ENCODE assay signal across 11 mouse cellular contexts in the genomic region with DNA sequence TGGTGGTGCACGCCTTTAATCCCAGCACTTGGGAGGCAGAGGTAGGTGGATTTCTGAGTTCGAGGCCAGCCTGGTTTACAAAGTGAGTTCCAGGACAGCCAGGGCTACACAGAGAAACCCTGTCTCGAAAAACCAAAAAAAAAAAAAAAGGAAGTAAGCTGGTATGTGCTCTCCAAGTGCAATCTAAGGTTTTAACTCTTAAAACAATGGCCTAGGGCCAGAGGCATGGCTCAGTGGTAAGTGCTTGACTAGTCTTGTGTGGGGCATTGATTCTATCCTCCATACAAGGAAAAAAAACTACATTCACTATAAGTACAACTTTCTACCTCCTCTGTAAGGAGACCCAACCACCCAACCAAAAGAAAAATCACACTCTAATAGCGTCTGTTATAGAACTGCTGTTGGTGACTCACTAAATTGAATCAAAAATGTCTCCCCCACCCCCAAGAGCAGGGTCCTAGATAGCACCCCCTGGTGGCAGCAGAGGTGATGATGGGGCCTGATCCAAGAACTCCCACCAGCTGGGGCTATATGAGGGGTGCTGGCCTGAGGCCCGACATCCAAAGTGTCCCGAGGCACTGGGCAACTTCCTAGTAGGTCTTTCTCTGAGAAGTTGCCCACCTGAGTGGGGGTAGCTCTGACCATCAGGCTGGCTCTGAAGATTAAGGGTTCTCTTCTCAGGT. TPM values are rescaled to one million over a fixed set of nuclear protein-coding genes. Genes with fewer than 3 reads are reported as not detected.
A peak's percentile ranks its signal among the peaks of the same experiment; 100 is the strongest.
DNase-seq lines count a peak whose midpoint lies in the region; ATAC-seq lines count a peak whose summit lies in the region.
"Had no signal": no experiment of that assay in that cellular context is flagged by ENCODE, and none has a peak within 500 bp of the region (broad histone marks: within the 10 kb centered on the region; RNA-seq: fewer than 3 reads in every experiment).

No protein-coding gene starts in this region.

- 48% methylated on average over 6 of the region's 6 CpGs for WGBS in hindbrain, embryonic 11.5 days
- 59% methylated on average over 6 of the region's 6 CpGs for WGBS in hindbrain, embryonic 13.5 days
- 56% methylated on average over 6 of the region's 6 CpGs for WGBS in embryonic facial prominence, embryonic 11.5 days

- H3K9me3 ChIP-seq in hindbrain, embryonic 11.5 days (ENCODE audit: control insufficient read depth, low read length): no peaks in the 10 kb centered on the region
- H3K9me3 ChIP-seq in hindbrain, embryonic 13.5 days: no peaks in the 10 kb centered on the region
- H3K9me3 ChIP-seq in embryonic facial prominence, embryonic 11.5 days (replicated peaks; ENCODE audit: control insufficient read depth, low read length): no peaks in the 10 kb centered on the region

- ATAC-seq in hindbrain, embryonic 11.5 days (ENCODE audit: low FRiP score): no peak
- ATAC-seq in hindbrain, embryonic 13.5 days (ENCODE audit: low FRiP score): no peak
- no peak for ATAC-seq in embryonic facial prominence, embryonic 11.5 days (replicated peaks; ENCODE audit: insufficient number of reproducible peaks, low FRiP score, low TSS enrichment, low read depth)

- no peak overlapping the region for H3K4me3 ChIP-seq in hindbrain, embryonic 11.5 days (ENCODE audit: low read depth, low read length)
- H3K4me3 ChIP-seq in hindbrain, embryonic 13.5 days: no peak overlapping the region
- H3K4me3 ChIP-seq in embryonic facial prominence, embryonic 11.5 days (ENCODE audit: low read depth, low read length): no peak overlapping the region

- no peak overlapping the region for H3K4me2 ChIP-seq in hindbrain, embryonic 11.5 days (replicated peaks; ENCODE audit: low read depth, low read length)
- no peak overlapping the region for H3K4me2 ChIP-seq in hindbrain, embryonic 13.5 days
- no peak overlapping the region for H3K4me2 ChIP-seq in embryonic facial prominence, embryonic 11.5 days (ENCODE audit: low read depth, low read length)

- intact Hi-C loops in left cerebral cortex, postnatal 36 days (cut with DNase I): no loop called here

- peaks cover 9% of the 10 kb centered on the region; the same call in 1 of the 2 replicates for H3K4me1 ChIP-seq in hindbrain, embryonic 11.5 days (replicated peaks; ENCODE audit: control insufficient read depth, insufficient read depth, low read length)
- peaks cover 15% of the 10 kb centered on the region for H3K4me1 ChIP-seq in hindbrain, embryonic 13.5 days (replicated peaks)
- H3K4me1 ChIP-seq in embryonic facial prominence, embryonic 11.5 days (ENCODE audit: control insufficient read depth, insufficient read depth, low read length): peaks cover 8% of the 10 kb centered on the region

- no peaks in the 10 kb centered on the region for H3K36me3 ChIP-seq in hindbrain, embryonic 11.5 days (ENCODE audit: control insufficient read depth, insufficient read depth, low read length)
- no peaks in the 10 kb centered on the region for H3K36me3 ChIP-seq in hindbrain, embryonic 13.5 days
- H3K36me3 ChIP-seq in embryonic facial prominence, embryonic 11.5 days (replicated peaks; ENCODE audit: control insufficient read depth, insufficient read depth, low read depth, low read length): no peaks in the 10 kb centered on the region

- DNase-seq in hindbrain, embryonic 11.5 days (ENCODE audit: low spot score): peak; percentile 27
- DNase-seq in right cerebral cortex, postnatal 4 days: peak; percentile 40
- DNase-seq in right cerebral cortex, adult 2 months (ENCODE audit: low spot score in 2 of 2): no peak
- peak; percentile 27 for DNase-seq in embryonic facial prominence, embryonic 11.5 days (ENCODE audit: low spot score)
- DNase-seq in thymus, postnatal 36 days: peak; percentile 75 to 78
- no peak for DNase-seq in frontal cortex, postnatal 25 days (ENCODE audit: low spot score in 2 of 2)
- DNase-seq in left cerebral cortex, postnatal 36 days (ENCODE audit: low spot score in 2 of 2): no peak
- DNase-seq: adrenal gland, adult 8-10 months; kidney, adult 9 months had no signal

- peaks cover 33% of the 10 kb centered on the region for H3K27me3 ChIP-seq in hindbrain, embryonic 11.5 days (ENCODE audit: control insufficient read depth, insufficient read depth, low read length)
- H3K27me3 ChIP-seq in hindbrain, embryonic 13.5 days: peaks cover 90% of the 10 kb centered on the region
- H3K27me3 ChIP-seq in embryonic facial prominence, embryonic 11.5 days (ENCODE audit: control insufficient read depth, insufficient read depth, low read length): peaks cover 19% of the 10 kb centered on the region

- no peak overlapping the region for H3K27ac ChIP-seq in hindbrain, embryonic 11.5 days (ENCODE audit: low read depth, low read length)
- no peak overlapping the region for H3K27ac ChIP-seq in hindbrain, embryonic 13.5 days
- H3K27ac ChIP-seq in embryonic facial prominence, embryonic 11.5 days (replicated peaks; ENCODE audit: low read depth, low read length): no peak overlapping the region
- H3K27ac ChIP-seq: macrophage had no signal

- H3K9ac ChIP-seq in hindbrain, embryonic 11.5 days (ENCODE audit: low read depth, low read length): no peak overlapping the region
- no peak overlapping the region for H3K9ac ChIP-seq in hindbrain, embryonic 13.5 days
- H3K9ac ChIP-seq in embryonic facial prominence, embryonic 11.5 days (replicated peaks; ENCODE audit: low read length): no peak overlapping the region

RNA-seq across cellular contexts. Expression of gene Snai3, which starts 1.2 kb away (rescaled TPM):
- not detected in 2 replicates for polyA plus RNA-seq in hindbrain, embryonic 11.5 days (2014; fragmentation: Nextera tagmentation; extraction: Ambion mirVana)
- polyA plus RNA-seq in hindbrain, embryonic 13.5 days (2015; fragmentation: Nextera tagmentation; extraction: Ambion mirVana): not detected in 2 replicates
- polyA plus RNA-seq in embryonic facial prominence, embryonic 11.5 days (2014; fragmentation: Nextera tagmentation; extraction: Ambion mirVana): 0.17 and 0.34 TPM in 2 replicates
- under 1 TPM; 0.57 to 0.84 TPM for total RNA-seq in left cerebral cortex, postnatal 36 days (2021)
- total RNA-seq: adrenal gland, adult 8-10 months had no signal
- polyA plus RNA-seq: macrophage had no signal

RNA-seq across cellular contexts. Expression of gene Mvd, which starts 16.1 kb away (rescaled TPM):
- polyA plus RNA-seq in hindbrain, embryonic 11.5 days (2014; fragmentation: Nextera tagmentation; extraction: Ambion mirVana): 46.3 and 49.2 TPM in 2 replicates
- 44.7 and 48.2 TPM in 2 replicates for polyA plus RNA-seq in hindbrain, embryonic 13.5 days (2015; fragmentation: Nextera tagmentation; extraction: Ambion mirVana)
- 41.0 and 42.2 TPM in 2 replicates for polyA plus RNA-seq in embryonic facial prominence, embryonic 11.5 days (2014; fragmentation: Nextera tagmentation; extraction: Ambion mirVana)
- 10 to 100 TPM; 20.5 to 30.8 TPM for total RNA-seq in left cerebral cortex, postnatal 36 days (2021)

RNA-seq across cellular contexts. Expression of gene Rnf166, which starts 16.5 kb away (rescaled TPM):
- polyA plus RNA-seq in hindbrain, embryonic 11.5 days (2014; fragmentation: Nextera tagmentation; extraction: Ambion mirVana): 24.2 and 27.6 TPM in 2 replicates
- 37.1 and 37.9 TPM in 2 replicates for polyA plus RNA-seq in hindbrain, embryonic 13.5 days (2015; fragmentation: Nextera tagmentation; extraction: Ambion mirVana)
- polyA plus RNA-seq in embryonic facial prominence, embryonic 11.5 days (2014; fragmentation: Nextera tagmentation; extraction: Ambion mirVana): 26.6 and 27.4 TPM in 2 replicates
- 10 to 100 TPM; 32.2 to 38.9 TPM for total RNA-seq in left cerebral cortex, postnatal 36 days (2021)

RNA-seq across cellular contexts. Expression of gene Ctu2, which starts 16.6 kb away (rescaled TPM):
- polyA plus RNA-seq in hindbrain, embryonic 11.5 days (2014; fragmentation: Nextera tagmentation; extraction: Ambion mirVana): 65.6 and 67.5 TPM in 2 replicates
- 69.2 and 69.6 TPM in 2 replicates for polyA plus RNA-seq in hindbrain, embryonic 13.5 days (2015; fragmentation: Nextera tagmentation; extraction: Ambion mirVana)
- polyA plus RNA-seq in embryonic facial prominence, embryonic 11.5 days (2014; fragmentation: Nextera tagmentation; extraction: Ambion mirVana): 66.8 and 75.5 TPM in 2 replicates
- 10 to 100 TPM; 19.7 to 29.1 TPM for total RNA-seq in left cerebral cortex, postnatal 36 days (2021)

RNA-seq across cellular contexts. Expression of gene Cyba, which starts 26.6 kb away (rescaled TPM):
- polyA plus RNA-seq in hindbrain, embryonic 11.5 days (2014; fragmentation: Nextera tagmentation; extraction: Ambion mirVana): 52.7 and 53.4 TPM in 2 replicates
- 42.7 and 46.2 TPM in 2 replicates for polyA plus RNA-seq in hindbrain, embryonic 13.5 days (2015; fragmentation: Nextera tagmentation; extraction: Ambion mirVana)
- 62.2 and 63.5 TPM in 2 replicates for polyA plus RNA-seq in embryonic facial prominence, embryonic 11.5 days (2014; fragmentation: Nextera tagmentation; extraction: Ambion mirVana)
- 1 to 10 TPM; 7.9 TPM for total RNA-seq in left cerebral cortex, postnatal 36 days (2021)

Comparison
In these comparisons a context has a peak if more than half of its experiments do, and no peak if none do; other contexts are left out.
1. DNase-seq: peak in hindbrain, embryonic 11.5 days (single experiment), right cerebral cortex, postnatal 4 days (single experiment), embryonic facial prominence, embryonic 11.5 days (single experiment) and thymus, postnatal 36 days (2 of 2); none in right cerebral cortex, adult 2 months (0 of 2), frontal cortex, postnatal 25 days (0 of 2) and left cerebral cortex, postnatal 36 days (0 of 2).